Mouse (Mus musculus): ENCODE results near the gene Foxk2. TPM values are rescaled to one million over a fixed set of nuclear protein-coding genes. Genes with fewer than 3 reads are reported as not detected.
"Not testable (repeated sequence)": the region's sequence is repeated elsewhere in the genome, so short reads cannot be mapped to it uniquely, and the experiment has no call there.

The Foxk2 gene
- polyA plus RNA-seq, 1 experiment, result 29.8 TPM

DNA sequence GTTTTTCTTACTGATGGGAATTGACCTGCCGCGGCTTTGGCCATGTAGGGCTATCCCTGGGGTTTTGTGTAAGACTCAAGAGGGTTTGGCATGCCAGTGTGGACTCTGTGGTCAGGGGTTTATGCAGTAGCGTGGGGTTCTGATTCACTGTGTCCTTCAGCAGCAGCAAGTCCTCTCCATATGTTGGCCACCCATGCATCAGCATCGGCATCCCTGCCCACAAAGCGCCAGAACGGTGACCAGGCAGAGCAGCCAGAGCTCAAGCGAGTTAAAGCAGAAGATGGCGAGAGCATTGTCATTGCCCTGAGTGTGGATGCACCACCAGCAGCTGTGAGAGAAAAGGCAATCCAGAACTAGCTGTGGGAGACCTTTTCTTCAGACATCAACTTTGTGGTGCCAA is 46.8 kb downstream of the Foxk2 start:
- Histone ChIP-seq H3K4me3 (ENCODE audit: extremely low read depth, insufficient read depth, insufficient read length) (no peak overlapping the region), H3K4me1 (ENCODE audit: control insufficient read depth, insufficient read depth, insufficient read length) (no peaks in the 10 kb centered on the region), H3K36me3 (ENCODE audit: control insufficient read depth, insufficient read depth, low read length) (peaks cover 27% of the 10 kb centered on the region), H3K27ac (ENCODE audit: insufficient read depth, low read length) (no peak overlapping the region), H3K27me3 (ENCODE audit: control insufficient read depth, insufficient read depth, low read length) (no peaks in the 10 kb centered on the region)
- no peak for DNase-seq (ENCODE audit: low read depth in 1 of 2, low spot score in 2 of 2)
- no peak for TF ChIP-seq CTCF (IDR thresholded peaks at IDR 0.05; ENCODE audit: extremely low read depth, insufficient read depth, insufficient read length, insufficient replicate concordance)
- TF ChIP-seq POLR2A (IDR thresholded peaks at IDR 0.05; ENCODE audit: low read depth, low read length), result no peak
- 97% methylated on average over 8 of the region's 8 CpGs for WGBS

DNA sequence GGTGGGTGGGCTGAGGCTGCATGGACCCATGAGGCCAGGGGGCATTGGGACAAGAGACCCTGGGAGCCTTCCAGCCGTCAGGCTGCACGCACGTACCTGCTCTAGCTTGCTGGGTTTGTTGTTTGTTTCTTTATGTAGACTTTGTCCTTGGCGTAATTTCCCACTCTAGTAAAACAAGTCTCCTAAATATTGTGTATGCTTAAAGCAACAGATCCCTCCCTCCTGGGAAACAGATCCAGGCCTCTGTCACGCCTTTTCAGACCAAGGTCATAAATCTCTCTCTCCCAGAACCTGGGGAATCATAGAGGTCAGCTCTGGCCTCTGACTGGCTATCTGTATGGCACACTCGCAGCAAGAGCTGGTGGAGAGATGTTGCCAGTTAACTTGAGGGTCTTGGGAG is 47.9 kb downstream of the Foxk2 start:
- not testable (repeated sequence) for H3K4me1 ChIP-seq (ENCODE audit: control insufficient read depth, insufficient read depth, insufficient read length); H3K27ac ChIP-seq (ENCODE audit: insufficient read depth, low read length); H3K27me3 ChIP-seq (ENCODE audit: control insufficient read depth, insufficient read depth, low read length); H3K4me3 ChIP-seq (ENCODE audit: extremely low read depth, insufficient read depth, insufficient read length); DNase-seq (ENCODE audit: low read depth in 1 of 2, low spot score in 2 of 2)
- H3K36me3 ChIP-seq (ENCODE audit: control insufficient read depth, insufficient read depth, low read length), result peaks cover 27% of the 10 kb centered on the region
- WGBS, result 95% methylated on average over 6 of the region's 6 CpGs

- DNase-seq (ENCODE audit: low read depth in 1 of 2, low spot score in 2 of 2), result no peak
- no peak for TF ChIP-seq POLR2A (IDR thresholded peaks at IDR 0.05; ENCODE audit: low read depth, low read length)
- TF ChIP-seq CTCF (IDR thresholded peaks at IDR 0.05; ENCODE audit: extremely low read depth, insufficient read depth, insufficient read length, insufficient replicate concordance), result no peak
- H3K4me3 ChIP-seq (ENCODE audit: extremely low read depth, insufficient read depth, insufficient read length), result no peak overlapping the region
- H3K27me3 ChIP-seq (ENCODE audit: control insufficient read depth, insufficient read depth, low read length), result no peaks in the 10 kb centered on the region
- H3K27ac ChIP-seq (ENCODE audit: insufficient read depth, low read length), result no peak overlapping the region
- 72% methylated on average over 1 of the region's 1 CpGs for WGBS
- H3K4me1 ChIP-seq (ENCODE audit: control insufficient read depth, insufficient read depth, insufficient read length), result no peaks in the 10 kb centered on the region
- H3K36me3 ChIP-seq (ENCODE audit: control insufficient read depth, insufficient read depth, low read length), result peaks cover 24% of the 10 kb centered on the region
These were observed 66.2 kb downstream of the Foxk2 start for GRCm38 (mm10) chr11:121326034-121326433.

- no peak for TF ChIP-seq POLR2A (IDR thresholded peaks at IDR 0.05; ENCODE audit: low read depth, low read length)
- no peak for TF ChIP-seq CTCF (IDR thresholded peaks at IDR 0.05; ENCODE audit: extremely low read depth, insufficient read depth, insufficient read length, insufficient replicate concordance)
- H3K36me3 ChIP-seq (ENCODE audit: control insufficient read depth, insufficient read depth, low read length), result peaks cover 26% of the 10 kb centered on the region
- DNase-seq (ENCODE audit: low read depth in 1 of 2, low spot score in 2 of 2), result no peak
- H3K27ac ChIP-seq (ENCODE audit: insufficient read depth, low read length), result no peak overlapping the region
- WGBS, result 96% methylated on average over 5 of the region's 5 CpGs
- no peak overlapping the region for H3K4me3 ChIP-seq (ENCODE audit: extremely low read depth, insufficient read depth, insufficient read length)
- H3K27me3 ChIP-seq (ENCODE audit: control insufficient read depth, insufficient read depth, low read length), result no peaks in the 10 kb centered on the region
- no peaks in the 10 kb centered on the region for H3K4me1 ChIP-seq (ENCODE audit: control insufficient read depth, insufficient read depth, insufficient read length)
These were observed 66.9 kb downstream of the Foxk2 start for GRCm38 (mm10) chr11:121326681-121327080.

DNA sequence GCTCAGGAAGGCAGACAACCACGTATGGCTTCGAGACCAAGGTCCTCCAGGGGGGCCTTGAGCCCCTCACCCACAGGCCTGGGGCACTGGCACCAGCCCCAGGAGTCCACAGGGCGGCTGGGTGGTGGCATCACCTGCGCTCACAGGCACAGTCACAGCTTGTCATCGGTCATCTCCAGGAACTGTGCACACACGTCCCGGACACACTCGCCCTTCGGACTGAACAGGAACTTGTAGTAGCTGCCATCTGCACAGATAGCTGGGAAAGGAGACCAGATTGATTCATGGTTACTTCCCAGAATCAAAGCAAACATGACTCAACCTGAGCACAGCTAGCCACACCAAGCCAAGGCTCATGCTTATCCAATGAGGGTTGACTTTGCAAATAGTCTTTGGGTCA is 68.4 kb downstream of the Foxk2 start:
- Histone ChIP-seq H3K36me3 (ENCODE audit: control insufficient read depth, insufficient read depth, low read length) (peaks cover 26% of the 10 kb centered on the region), H3K27ac (ENCODE audit: insufficient read depth, low read length) (no peak overlapping the region), H3K4me3 (ENCODE audit: extremely low read depth, insufficient read depth, insufficient read length) (no peak overlapping the region), H3K27me3 (ENCODE audit: control insufficient read depth, insufficient read depth, low read length) (no peaks in the 10 kb centered on the region), H3K4me1 (ENCODE audit: control insufficient read depth, insufficient read depth, insufficient read length) (no peaks in the 10 kb centered on the region)
- DNase-seq (ENCODE audit: low read depth in 1 of 2, low spot score in 2 of 2), result no peak
- TF ChIP-seq CTCF (IDR thresholded peaks at IDR 0.05; ENCODE audit: extremely low read depth, insufficient read depth, insufficient read length, insufficient replicate concordance) (no peak), POLR2A (IDR thresholded peaks at IDR 0.05; ENCODE audit: low read depth, low read length) (no peak)
- WGBS, result 94% methylated on average over 9 of the region's 9 CpGs

DNA sequence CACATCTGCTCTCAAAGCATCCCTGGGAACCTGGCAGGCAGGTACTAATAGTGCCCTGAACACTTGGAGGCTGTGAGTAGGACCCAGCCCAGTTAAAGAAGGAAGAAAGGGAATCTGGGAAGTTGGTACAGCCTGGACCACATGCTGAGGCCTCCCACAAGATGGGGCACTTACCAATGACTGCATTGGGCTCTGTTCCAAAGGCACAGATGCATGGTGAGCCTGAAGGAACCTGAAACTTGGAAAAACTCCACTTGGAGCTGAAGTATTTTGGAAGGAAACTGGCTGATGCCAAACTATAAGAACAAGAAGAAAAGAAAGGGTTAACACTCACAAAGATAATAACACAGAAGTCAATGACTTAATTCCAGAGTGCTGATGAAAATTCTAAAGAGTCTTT is 68.8 kb downstream of the Foxk2 start:
- DNase-seq (ENCODE audit: low read depth in 1 of 2, low spot score in 2 of 2), result no peak
- TF ChIP-seq POLR2A (IDR thresholded peaks at IDR 0.05; ENCODE audit: low read depth, low read length) (no peak), CTCF (IDR thresholded peaks at IDR 0.05; ENCODE audit: extremely low read depth, insufficient read depth, insufficient read length, insufficient replicate concordance) (no peak)
- H3K4me3 ChIP-seq (ENCODE audit: extremely low read depth, insufficient read depth, insufficient read length), result no peak overlapping the region
- peaks cover 27% of the 10 kb centered on the region for H3K36me3 ChIP-seq (ENCODE audit: control insufficient read depth, insufficient read depth, low read length)
- no peaks in the 10 kb centered on the region for H3K4me1 ChIP-seq (ENCODE audit: control insufficient read depth, insufficient read depth, insufficient read length)
- no peaks in the 10 kb centered on the region for H3K27me3 ChIP-seq (ENCODE audit: control insufficient read depth, insufficient read depth, low read length)
- H3K27ac ChIP-seq (ENCODE audit: insufficient read depth, low read length), result no peak overlapping the region

GRCm38 (mm10) chr11:121331641-121332040 is 71.9 kb downstream of the Foxk2 start:
- H3K36me3 ChIP-seq (ENCODE audit: control insufficient read depth, insufficient read depth, low read length), result peaks cover 39% of the 10 kb centered on the region
- no peak overlapping the region for H3K4me3 ChIP-seq (ENCODE audit: extremely low read depth, insufficient read depth, insufficient read length)
- H3K4me1 ChIP-seq (ENCODE audit: control insufficient read depth, insufficient read depth, insufficient read length), result no peaks in the 10 kb centered on the region
- no peak for DNase-seq (ENCODE audit: low read depth in 1 of 2, low spot score in 2 of 2)
- H3K27me3 ChIP-seq (ENCODE audit: control insufficient read depth, insufficient read depth, low read length), result no peaks in the 10 kb centered on the region
- H3K27ac ChIP-seq (ENCODE audit: insufficient read depth, low read length), result no peak overlapping the region
- TF ChIP-seq CTCF (IDR thresholded peaks at IDR 0.05; ENCODE audit: extremely low read depth, insufficient read depth, insufficient read length, insufficient replicate concordance) (no peak), POLR2A (IDR thresholded peaks at IDR 0.05; ENCODE audit: low read depth, low read length) (no peak)
- WGBS, result 93% methylated on average over 3 of the region's 3 CpGs
